Mouse (Mus musculus) heart, postnatal 0 days (tissue): ENCODE data around the gene Fasn.

Experiments used
- CTCF ChIP-seq: IDR thresholded peaks from 2 replicates; pipeline ENCODE4 v1.5.1; 2016; ENCODE audit warnings: antibody characterized with exemption, control low read depth, low read depth
- EP300 ChIP-seq: IDR thresholded peaks from 2 replicates; pipeline ENCODE4 v1.6.1; 2016; ENCODE audit warnings: antibody characterized with exemption, low read depth

DNA sequence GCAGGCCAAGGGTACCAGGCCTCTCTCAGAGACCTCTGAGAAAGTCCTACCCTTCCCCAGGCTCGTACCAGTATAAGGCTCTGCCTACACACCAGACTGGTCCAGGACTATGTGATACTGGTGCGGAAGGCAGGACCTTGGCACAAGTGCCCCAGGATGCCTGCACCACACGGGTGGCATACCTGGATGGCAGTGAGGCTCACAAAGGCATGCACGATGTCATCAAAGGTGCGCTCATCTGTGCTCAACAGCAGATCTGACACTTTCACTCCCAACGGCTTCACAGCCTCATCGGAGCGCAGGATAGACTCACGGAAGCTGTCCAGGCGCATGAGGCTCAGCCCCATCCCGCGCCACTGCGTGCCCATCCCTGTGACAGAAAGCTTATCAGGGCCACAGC lies 6.1 kb downstream of the Fasn start:
- TF ChIP-seq CTCF (no peak), EP300 (no peak)
